Mouse (Mus musculus) midbrain, embryonic 13.5 days (tissue): ENCODE results near the gene B3galnt1. TPM values are rescaled to one million over a fixed set of nuclear protein-coding genes. Genes with fewer than 3 reads are reported as not detected.

Source experiments
- ATAC-seq: fragments of 200-750 bp; cut with Nextera tagmentation; 2 replicates; pipeline ENCODE4 v1.8.0; 2017; ENCODE audit warnings: mild to moderate bottlenecking, moderate TSS enrichment, moderate library complexity
- H3K27ac ChIP-seq: fragments of 300-500 bp; sonication (generic); 2 replicates; pipeline ENCODE4 v1.5.1; 2015; ENCODE audit warnings: inconsistent platforms, mild to moderate bottlenecking, moderate library complexity
- H3K27me3 ChIP-seq: fragments of 300-500 bp; sonication (generic); 2 replicates; pipeline ENCODE4 v1.6.1; 2015; ENCODE audit warnings: mild to moderate bottlenecking, inconsistent platforms
- H3K36me3 ChIP-seq: fragments of 300-500 bp; sonication (generic); 2 replicates; pipeline ENCODE4 v1.6.1; 2015; ENCODE audit warnings: mild to moderate bottlenecking, inconsistent platforms
- H3K4me1 ChIP-seq: fragments of 300-500 bp; sonication (generic); replicated peaks from 2 replicates; pipeline ENCODE4 v1.6.1; 2015; ENCODE audit warnings: inconsistent platforms
- H3K4me2 ChIP-seq: fragments of 300-500 bp; sonication (generic); replicated peaks from 2 replicates; pipeline ENCODE4 v1.6.1; 2015; ENCODE audit warnings: moderate library complexity, mild to moderate bottlenecking, inconsistent platforms
- H3K4me3 ChIP-seq: fragments of 300-500 bp; sonication (generic); replicated peaks from 2 replicates; pipeline ENCODE4 v1.5.1; 2015; ENCODE audit warnings: mild to moderate bottlenecking, inconsistent platforms
- H3K9ac ChIP-seq: fragments of 300-500 bp; sonication (generic); replicated peaks from 2 replicates; pipeline ENCODE4 v1.6.1; 2015; ENCODE audit warnings: mild to moderate bottlenecking, inconsistent platforms
- H3K9me3 ChIP-seq: fragments of 300-500 bp; sonication (generic); 2 replicates; pipeline ENCODE4 v1.6.1; 2016; ENCODE audit warnings: mild to moderate bottlenecking, inconsistent platforms
- WGBS: fragments of 180-500 bp; shearing (Covaris S2); methylation state at CpG from one replicate; pipeline ENCODE4 v1.1.7; 2015; 5-methylcytosine and 5-hydroxymethylcytosine counted together
- polyA plus RNA-seq: library from polyadenylated mRNA; unstranded; fragments of >200 nt; fragmentation: Nextera tagmentation; extraction: Ambion mirVana; gene quantifications from 2 replicates; pipeline ENCODE4 v1.2.1, GENCODE M21; 2015

B3galnt1 gene
- polyA plus RNA-seq, result 64.6 and 69.5 TPM in 2 replicates

GRCm38 (mm10) chr3:69598261-69599165, at the start of gene B3galnt1:
B3galnt1 (minus strand) TSS chr3:69598960.
- Histone ChIP-seq H3K4me2 (peak within 1 kb of the TSS; percentile 71), H3K27ac (peak within 1 kb of the TSS; percentile 79), H3K27me3 (0 out of 2 replicates have a peak, but pooled peaks cover 8% of the 10 kb centered on the region), H3K36me3 (no peaks in the 10 kb centered on the region), H3K9me3 (no peaks in the 10 kb centered on the region), H3K9ac (peak within 1 kb of the TSS; percentile 86), H3K4me3 (peak within 1 kb of the TSS; percentile 81), H3K4me1 (peaks cover 46% of the 10 kb centered on the region)
- ATAC-seq, result peak; percentile 92
- WGBS, result under 1% methylated on average over 75 of the region's 99 CpGs

- WGBS, result 88% methylated on average over 3 of the region's 3 CpGs
- H3K27ac ChIP-seq, result no peak overlapping the region
- H3K9ac ChIP-seq, result no peak overlapping the region
- no peaks in the 10 kb centered on the region for H3K4me1 ChIP-seq
- ATAC-seq, result no peak
- no peaks in the 10 kb centered on the region for H3K36me3 ChIP-seq
- H3K27me3 ChIP-seq, result no peaks in the 10 kb centered on the region
- 0 out of 2 replicates have a peak, but pooled peaks cover 4% of the 10 kb centered on the region for H3K9me3 ChIP-seq
- no peak overlapping the region for H3K4me3 ChIP-seq
- no peak overlapping the region for H3K4me2 ChIP-seq
These were observed 35.8 kb upstream of the B3galnt1 start for GRCm38 (mm10) chr3:69634521-69634920.

GRCm38 (mm10) chr3:69633706-69634420, 35.1 kb upstream of the B3galnt1 start:
- Histone ChIP-seq H3K36me3 (no peaks in the 10 kb centered on the region), H3K4me3 (no peak overlapping the region), H3K4me2 (no peak overlapping the region), H3K9ac (no peak overlapping the region), H3K27me3 (no peaks in the 10 kb centered on the region), H3K9me3 (0 out of 2 replicates have a peak, but pooled peaks cover 4% of the 10 kb centered on the region), H3K27ac (no peak overlapping the region), H3K4me1 (no peaks in the 10 kb centered on the region)
- ATAC-seq, result no peak
- WGBS, result 81% methylated on average over 12 of the region's 12 CpGs

GRCm38 (mm10) chr3:69626963-69627590, 28.3 kb upstream of the B3galnt1 start:
- Histone ChIP-seq H3K4me2 (no peak overlapping the region), H3K27me3 (no peaks in the 10 kb centered on the region), H3K27ac (no peak overlapping the region), H3K9ac (no peak overlapping the region), H3K9me3 (no peaks in the 10 kb centered on the region), H3K36me3 (no peaks in the 10 kb centered on the region), H3K4me3 (no peak overlapping the region), H3K4me1 (no peaks in the 10 kb centered on the region)
- 82% methylated on average over 11 of the region's 11 CpGs for WGBS
- ATAC-seq, result no peak

- ATAC-seq, result no peak
- no peak overlapping the region for H3K4me2 ChIP-seq
- H3K9ac ChIP-seq, result no peak overlapping the region
- H3K4me1 ChIP-seq, result no peaks in the 10 kb centered on the region
- no peaks in the 10 kb centered on the region for H3K9me3 ChIP-seq
- no peaks in the 10 kb centered on the region for H3K36me3 ChIP-seq
- H3K4me3 ChIP-seq, result no peak overlapping the region
- H3K27ac ChIP-seq, result no peak overlapping the region
- 79% methylated on average over 11 of the region's 11 CpGs for WGBS
- H3K27me3 ChIP-seq, result no peaks in the 10 kb centered on the region
These were observed 27.6 kb upstream of the B3galnt1 start for GRCm38 (mm10) chr3:69626213-69626962.

- H3K4me3 ChIP-seq, result no peak overlapping the region
- no peak overlapping the region for H3K9ac ChIP-seq
- 83% methylated on average over 2 of the region's 2 CpGs for WGBS
- no peaks in the 10 kb centered on the region for H3K4me1 ChIP-seq
- ATAC-seq, result no peak
- no peaks in the 10 kb centered on the region for H3K27me3 ChIP-seq
- no peak overlapping the region for H3K27ac ChIP-seq
- no peak overlapping the region for H3K4me2 ChIP-seq
- H3K36me3 ChIP-seq, result no peaks in the 10 kb centered on the region
- no peaks in the 10 kb centered on the region for H3K9me3 ChIP-seq
These were observed 25.4 kb upstream of the B3galnt1 start for GRCm38 (mm10) chr3:69624182-69624581.

- Histone ChIP-seq H3K4me1 (no peaks in the 10 kb centered on the region), H3K4me3 (no peak overlapping the region), H3K4me2 (no peak overlapping the region), H3K9me3 (no peaks in the 10 kb centered on the region; the same call in 1 of the 2 replicates), H3K27me3 (no peaks in the 10 kb centered on the region), H3K27ac (no peak overlapping the region), H3K9ac (no peak overlapping the region), H3K36me3 (no peaks in the 10 kb centered on the region)
- ATAC-seq, result no peak
- 91% methylated on average over 5 of the region's 5 CpGs for WGBS
These were observed 9.1 kb upstream of the B3galnt1 start for GRCm38 (mm10) chr3:69607909-69608308.

GRCm38 (mm10) chr3:69607468-69607867, 8.7 kb upstream of the B3galnt1 start:
- WGBS, result 68% methylated on average over 1 of the region's 1 CpGs

GRCm38 (mm10) chr3:69606923-69607322, 8.2 kb upstream of the B3galnt1 start:
- H3K4me1 ChIP-seq, result no peaks in the 10 kb centered on the region
- H3K9me3 ChIP-seq, result no peaks in the 10 kb centered on the region
- H3K4me3 ChIP-seq, result no peak overlapping the region
- no peak overlapping the region for H3K27ac ChIP-seq
- no peaks in the 10 kb centered on the region for H3K27me3 ChIP-seq
- ATAC-seq, result no peak
- no peak overlapping the region for H3K4me2 ChIP-seq
- H3K9ac ChIP-seq, result no peak overlapping the region
- WGBS, result 91% methylated on average over 1 of the region's 1 CpGs
- H3K36me3 ChIP-seq, result no peaks in the 10 kb centered on the region

More at GRCm38 (mm10) chr3:69607468-69607867, 8.7 kb upstream of the B3galnt1 start:
- Histone ChIP-seq H3K27me3 (no peaks in the 10 kb centered on the region), H3K27ac (no peak overlapping the region), H3K4me2 (no peak overlapping the region), H3K9me3 (no peaks in the 10 kb centered on the region; the same call in 1 of the 2 replicates), H3K36me3 (no peaks in the 10 kb centered on the region), H3K4me1 (no peaks in the 10 kb centered on the region), H3K9ac (no peak overlapping the region), H3K4me3 (no peak overlapping the region)
- no peak for ATAC-seq

GRCm38 (mm10) chr3:69599166-69599500, 373 bp upstream of the B3galnt1 start:
- peak overlapping the region; percentile 86 for H3K9ac ChIP-seq
- peaks cover 44% of the 10 kb centered on the region for H3K4me1 ChIP-seq
- no peaks in the 10 kb centered on the region for H3K9me3 ChIP-seq
- no peaks in the 10 kb centered on the region for H3K36me3 ChIP-seq
- WGBS, result 17% methylated on average over 5 of the region's 5 CpGs
- peak; percentile 51 for ATAC-seq
- peak overlapping the region; percentile 79; the same call in 1 of the 2 replicates for H3K27ac ChIP-seq
- H3K27me3 ChIP-seq, result 0 out of 2 replicates have a peak, but pooled peaks cover 8% of the 10 kb centered on the region
- peak overlapping the region; percentile 71 for H3K4me2 ChIP-seq
- H3K4me3 ChIP-seq, result peak overlapping the region; percentile 81

GRCm38 (mm10) chr3:69597816-69598215, 944 bp downstream of the B3galnt1 start:
- Histone ChIP-seq H3K4me3 (peak overlapping the region; percentile 81), H3K27ac (peak overlapping the region; percentile 79; the same call in 1 of the 2 replicates), H3K36me3 (no peaks in the 10 kb centered on the region), H3K4me1 (peaks cover 46% of the 10 kb centered on the region), H3K9ac (peak overlapping the region; percentile 86), H3K9me3 (no peaks in the 10 kb centered on the region), H3K27me3 (0 out of 2 replicates have a peak, but pooled peaks cover 8% of the 10 kb centered on the region), H3K4me2 (peak overlapping the region; percentile 71)
- peak; percentile 2; the same call in 1 of the 2 replicates for ATAC-seq
- WGBS, result 3% methylated on average over 7 of the region's 7 CpGs
